Mouse (Mus musculus) CH12.LX (cell line): ENCODE data around the gene Ptgis. TPM values are rescaled to one million over a fixed set of nuclear protein-coding genes. Genes with fewer than 3 reads are reported as not detected.

Experiments used
- DNase-seq: peaks from one replicate; pipeline ENCODE4 v3.0.0-alpha.2; 2013; ENCODE audit errors: extremely low read depth
- H3K27ac ChIP-seq: 2 replicates; pipeline ENCODE4 v1.5.1; 2012; ENCODE audit warnings: low read depth, mild to moderate bottlenecking, control low read depth, moderate library complexity; ENCODE audit not compliant: insufficient read depth
- H3K27me3 ChIP-seq: replicated peaks from 2 replicates; pipeline ENCODE3; 2012; ENCODE audit warnings: inconsistent platforms
- H3K36me3 ChIP-seq, 2 experiments: replicated peaks in 1 of 2; 2 replicates each; pipeline versions ENCODE3 to v1.6.1; 2012; ENCODE audit warnings: inconsistent platforms in 1 of 2, low read length in 1 of 2, mild to moderate bottlenecking in 1 of 2, mixed read lengths in 1 of 2, moderate library complexity in 1 of 2; ENCODE audit not compliant: control insufficient read depth in 1 of 2, insufficient read depth in 1 of 2
- H3K4me1 ChIP-seq, 2 experiments: 2 replicates each; pipeline ENCODE4 v1.6.1; 2012; ENCODE audit warnings: inconsistent platforms in 1 of 2, moderate library complexity in 1 of 2; ENCODE audit not compliant: insufficient read depth in 2 of 2, control insufficient read depth in 1 of 2
- H3K4me2 ChIP-seq: 2 replicates; pipeline ENCODE4 v1.6.1; 2012; ENCODE audit warnings: low read depth, mild to moderate bottlenecking, control low read depth; ENCODE audit not compliant: poor library complexity, insufficient read depth, severe bottlenecking
- H3K4me3 ChIP-seq, 3 experiments: fragments of 150-350 bp in 1 of 3; sonication (generic) in 1 of 3; replicated peaks in 1 of 3; 2 replicates each; pipeline versions ENCODE3 to v1.5.1; 2011 to 2012; ENCODE audit warnings: low read depth in 2 of 3, low read length in 2 of 3, mild to moderate bottlenecking in 2 of 3, moderate library complexity in 2 of 3, control low read depth in 1 of 3, improper control_type of control experiment in 1 of 3, inconsistent platforms in 1 of 3, mixed read lengths in 1 of 3; ENCODE audit not compliant: poor library complexity in 1 of 3
- H3K79me2 ChIP-seq: replicated peaks from 2 replicates; pipeline ENCODE4 v1.6.1; 2012; ENCODE audit warnings: mild to moderate bottlenecking, moderate library complexity; ENCODE audit not compliant: control insufficient read depth, poor library complexity, insufficient read depth, severe bottlenecking; ENCODE audit errors: extremely low read depth
- H3K9ac ChIP-seq: 2 replicates; pipeline ENCODE4 v1.6.1; 2012; ENCODE audit warnings: low read depth, mild to moderate bottlenecking, control low read depth, moderate library complexity; ENCODE audit not compliant: insufficient read depth
- H3K9me3 ChIP-seq: replicated peaks from 2 replicates; pipeline ENCODE3; 2012; ENCODE audit warnings: low read length, inconsistent platforms, mixed read lengths
- BHLHE40 ChIP-seq: IDR thresholded peaks from 2 replicates; pipeline ENCODE4 v1.6.1; 2011; ENCODE audit warnings: mild to moderate bottlenecking, low read depth, low read length, improper control_type of control experiment
- CHD2 ChIP-seq: IDR thresholded peaks from 2 replicates; pipeline ENCODE4 v1.6.1; 2011; ENCODE audit warnings: low read length, improper control_type of control experiment
- CTCF ChIP-seq, 2 experiments: IDR thresholded peaks in 1 of 2; conservative IDR thresholded peaks in 1 of 2; 2 replicates each; pipeline ENCODE4 v1.5.1; 2011 to 2012; ENCODE audit warnings: low read depth in 2 of 2, low read length in 2 of 2, improper control_type of control experiment in 1 of 2, inconsistent platforms in 1 of 2, mild to moderate bottlenecking in 1 of 2, moderate library complexity in 1 of 2
- E2F4 ChIP-seq: IDR thresholded peaks from 2 replicates; pipeline ENCODE4 v1.6.1; 2011; ENCODE audit warnings: low read depth, low read length, improper control_type of control experiment; ENCODE audit not compliant: insufficient replicate concordance
- ELF1 ChIP-seq: IDR thresholded peaks from 2 replicates; pipeline ENCODE4 v1.6.1; 2014; ENCODE audit warnings: low read depth, mild to moderate bottlenecking, inconsistent platforms, low read length, improper control_type of control experiment
- EP300 ChIP-seq: IDR thresholded peaks from 2 replicates; pipeline ENCODE4 v1.6.1; 2011; ENCODE audit warnings: low read length, improper control_type of control experiment
- GABPA ChIP-seq: IDR thresholded peaks from 2 replicates; pipeline ENCODE4 v1.6.1; 2012; ENCODE audit warnings: low read depth, low read length, improper control_type of control experiment, inconsistent platforms; ENCODE audit not compliant: insufficient replicate concordance
- JUND ChIP-seq: conservative IDR thresholded peaks from 2 replicates; pipeline ENCODE4 v1.6.1; 2011; ENCODE audit warnings: low read depth, low read length, improper control_type of control experiment
- KAT2A ChIP-seq: IDR thresholded peaks from 2 replicates; pipeline ENCODE4 v1.6.1; 2012; ENCODE audit warnings: low read length, improper control_type of control experiment, inconsistent platforms; ENCODE audit not compliant: insufficient replicate concordance
- MAFK ChIP-seq: IDR thresholded peaks from 2 replicates; pipeline ENCODE4 v1.6.1; 2011; ENCODE audit warnings: low read length, improper control_type of control experiment; ENCODE audit not compliant: insufficient replicate concordance
- MEF2A ChIP-seq: IDR thresholded peaks from 2 replicates; pipeline ENCODE4 v1.6.1; 2014; ENCODE audit warnings: low read depth, mild to moderate bottlenecking, inconsistent platforms, low read length, improper control_type of control experiment, borderline replicate concordance
- MXI1 ChIP-seq: IDR thresholded peaks from 2 replicates; pipeline ENCODE4 v1.6.1; 2011; ENCODE audit warnings: mild to moderate bottlenecking, low read depth, low read length, improper control_type of control experiment
- MYC ChIP-seq: IDR thresholded peaks from 2 replicates; pipeline ENCODE4 v1.6.1; 2011; ENCODE audit warnings: low read depth, mild to moderate bottlenecking, improper control_type of control experiment, low read length
- NRF1 ChIP-seq: IDR thresholded peaks from 2 replicates; pipeline ENCODE4 v1.6.1; 2014; ENCODE audit warnings: low read depth, mild to moderate bottlenecking, inconsistent platforms, low read length, improper control_type of control experiment, moderate library complexity
- PAX5 ChIP-seq: IDR thresholded peaks from 2 replicates; pipeline ENCODE4 v1.6.1; 2012; ENCODE audit warnings: low read length, inconsistent platforms, mixed read lengths
- RCOR1 ChIP-seq: conservative IDR thresholded peaks from 2 replicates; pipeline ENCODE4 v1.6.1; 2012; ENCODE audit warnings: low read depth, mild to moderate bottlenecking, inconsistent platforms, low read length, improper control_type of control experiment
- SIN3A ChIP-seq: IDR thresholded peaks from 2 replicates; pipeline ENCODE4 v1.6.1; 2012; ENCODE audit warnings: low read length, improper control_type of control experiment, inconsistent platforms
- UBTF ChIP-seq: IDR thresholded peaks from 2 replicates; pipeline ENCODE4 v1.6.1; 2012; ENCODE audit warnings: low read depth, mild to moderate bottlenecking, inconsistent platforms, low read length, improper control_type of control experiment, moderate library complexity
- USF1 ChIP-seq: IDR thresholded peaks from 2 replicates; pipeline ENCODE4 v1.6.1; 2014; ENCODE audit warnings: low read depth, mild to moderate bottlenecking, inconsistent platforms, low read length, improper control_type of control experiment
- dilution Hi-C: fragments of 300-500 bp; cut with MboI; formaldehyde crosslinking; loops from 2 replicates; pipeline ENCODE4 v1.14.3; 2020; ENCODE audit warnings: low sequenced_read_pairs; ENCODE audit not compliant: extremely low pct_unique_long_range_greater_than_20kb, extremely low pct_ligation_motif_present
- in situ Hi-C: fragments of 300-500 bp; cut with MboI; formaldehyde crosslinking; loops from 3 replicates; pipeline ENCODE4 v1.14.3; 2019; ENCODE audit warnings: low sequenced_read_pairs, low pct_ligation_motif_present, low pct_unique_long_range_greater_than_20kb, mixed read lengths
- polyA plus RNA-seq: library from polyadenylated mRNA; unstranded; fragments of >175 nt; gene quantifications from 2 replicates; pipeline ENCODE4 v1.2.1, GENCODE M21; 2012; ENCODE audit warnings: low read depth; ENCODE audit not compliant: insufficient read length
- total RNA-seq, 2 experiments: library from RNA; depleted of rRNA; stranded (reverse); fragments of 300-350 nt in 1 of 2; fragments of >200 nt in 1 of 2; gene quantifications; 2 replicates each; pipeline ENCODE4 v1.2.3; 2012 to 2014

The Ptgis gene
- total and polyA plus RNA-seq, 3 experiments, result 7.0 to 15.9 (median 13.4) TPM

DNA sequence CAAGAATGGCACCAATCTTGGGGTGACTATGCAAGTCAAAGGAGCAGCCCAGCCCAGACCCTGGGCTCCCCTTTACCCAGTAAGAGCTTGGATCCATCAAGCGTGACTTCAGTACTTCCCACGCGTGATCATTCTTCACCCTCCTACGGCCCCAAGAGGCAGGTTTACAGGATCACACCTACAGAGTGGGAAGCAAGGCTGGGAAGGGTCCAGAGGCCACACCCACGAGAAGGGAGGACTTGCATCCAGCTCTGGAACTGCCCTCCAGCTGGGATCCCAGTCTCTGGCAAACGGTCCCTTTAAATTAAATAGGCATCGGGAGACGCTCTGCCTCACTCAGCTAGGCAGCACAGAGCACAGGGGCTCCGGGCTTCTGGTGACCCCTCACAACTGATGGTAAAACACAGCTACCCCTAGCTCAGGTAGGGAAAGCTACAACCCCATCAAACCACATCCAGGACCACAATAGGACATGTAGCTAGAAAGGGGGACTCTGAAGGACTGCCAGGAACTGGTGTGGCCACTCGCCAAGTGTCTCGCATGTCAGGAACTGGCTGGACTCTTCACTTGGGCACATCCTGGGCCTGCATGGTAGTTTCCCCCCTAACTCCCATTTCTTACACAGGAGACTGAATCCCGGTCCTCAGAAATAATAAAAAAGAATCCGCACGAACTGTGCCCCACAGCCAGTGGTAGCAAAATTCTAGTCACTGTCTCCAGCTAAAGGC, 58.6 kb downstream of the Ptgis start:
- H3K79me2 ChIP-seq, result no peaks in the 10 kb centered on the region
- no peak overlapping the region for H3K4me2 ChIP-seq
- peaks cover 7% of the 10 kb centered on the region for H3K27me3 ChIP-seq
- H3K4me1 ChIP-seq, result peaks cover 3 to 13% of the 10 kb centered on the region in 2 experiments
- in situ Hi-C loops (no loop called here), dilution Hi-C loops (no loop called here)
- no peak for DNase-seq
- peaks cover 0 to 19% of the 10 kb centered on the region in 2 experiments for H3K36me3 ChIP-seq
- H3K4me3 ChIP-seq, result no peak overlapping the region
- H3K9me3 ChIP-seq, result peaks cover 8% of the 10 kb centered on the region
- H3K27ac ChIP-seq, result no peak overlapping the region
- no peak overlapping the region for H3K9ac ChIP-seq
- TF ChIP-seq EP300 (no peak), PAX5 (no peak), BHLHE40 (no peak), ELF1 (no peak), USF1 (no peak), CHD2 (no peak), MXI1 (no peak), CTCF (conservative IDR thresholded peaks at IDR 0.05 in 1 of 2, IDR thresholded peaks at IDR 0.05 in 1 of 2; ENCODE audit: low read depth in 2 of 2, low read length in 2 of 2) (no peak), JUND (no peak), MAFK (no peak), MEF2A (no peak), KAT2A (no peak), E2F4 (no peak), NRF1 (no peak), MYC (no peak), RCOR1 (no peak)

DNA sequence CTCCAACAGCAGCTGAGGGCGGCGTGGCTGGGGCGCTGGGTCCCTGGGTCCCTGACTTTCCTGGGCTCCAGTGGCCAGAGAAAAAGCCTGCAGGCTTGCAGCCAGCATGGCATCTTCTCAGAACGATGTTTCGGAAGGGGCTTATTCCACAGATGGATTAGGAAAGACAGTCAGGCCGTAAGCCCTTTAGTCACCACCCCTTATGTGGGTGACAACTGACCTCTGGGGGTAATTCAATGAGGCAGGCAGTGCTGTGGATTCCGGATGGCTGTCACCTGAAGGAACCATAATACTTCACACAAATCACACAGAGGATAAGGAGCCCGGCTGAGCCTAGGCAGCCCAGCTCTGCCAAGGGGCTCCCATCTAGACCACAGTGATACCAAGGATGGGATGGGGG, 59.3 kb downstream of the Ptgis start:
- no peak for DNase-seq
- peaks cover 8% of the 10 kb centered on the region for H3K9me3 ChIP-seq
- in situ Hi-C loops (no loop called here), dilution Hi-C loops (no loop called here)
- no peak overlapping the region for H3K27ac ChIP-seq
- H3K36me3 ChIP-seq, result peaks cover 0 to 20% of the 10 kb centered on the region in 2 experiments
- H3K4me3 ChIP-seq, result no peak overlapping the region
- H3K79me2 ChIP-seq, result no peaks in the 10 kb centered on the region
- H3K4me1 ChIP-seq, result peaks cover 3 to 11% of the 10 kb centered on the region in 2 experiments
- H3K4me2 ChIP-seq, result no peak overlapping the region
- no peak overlapping the region for H3K9ac ChIP-seq
- no peak for TF ChIP-seq E2F4
- TF ChIP-seq GABPA, result no peak
- TF ChIP-seq EP300, result no peak
- TF ChIP-seq SIN3A, result no peak
- TF ChIP-seq MEF2A, result no peak
- no peak for TF ChIP-seq UBTF
- peaks cover 8% of the 10 kb centered on the region for H3K27me3 ChIP-seq
